Mouse (Mus musculus) midbrain, postnatal 0 days (tissue): ENCODE results near the gene Rasgrf2. TPM values are rescaled to one million over a fixed set of nuclear protein-coding genes. Genes with fewer than 3 reads are reported as not detected.
A peak's percentile ranks its signal among the peaks of the same experiment; 100 is the strongest.

Source experiments
- ATAC-seq: fragments of 200-750 bp; cut with Nextera tagmentation; 2 replicates; pipeline ENCODE4 v1.8.0; 2017; ENCODE audit warnings: moderate number of reproducible peaks, mild to moderate bottlenecking, moderate TSS enrichment, moderate library complexity; ENCODE audit not compliant: low FRiP score
- DNase-seq: peaks from one replicate; pipeline ENCODE4 v3.0.0-alpha.2; 2015; ENCODE audit warnings: low spot score
- H3K27ac ChIP-seq: fragments of 300-500 bp; sonication (generic); 2 replicates; pipeline ENCODE4 v1.5.1; 2014; ENCODE audit warnings: low read depth, mild to moderate bottlenecking, low read length, mixed read lengths
- H3K27me3 ChIP-seq: fragments of 300-500 bp; sonication (generic); 2 replicates; pipeline ENCODE4 v1.6.1; 2014; ENCODE audit warnings: low read length, control low read depth, mixed read lengths; ENCODE audit not compliant: insufficient read depth
- H3K36me3 ChIP-seq: fragments of 300-500 bp; sonication (generic); 2 replicates; pipeline ENCODE4 v1.6.1; 2014; ENCODE audit warnings: low read length, control low read depth, mixed read lengths; ENCODE audit not compliant: insufficient read depth
- H3K4me1 ChIP-seq: fragments of 300-500 bp; sonication (generic); 2 replicates; pipeline ENCODE4 v1.6.1; 2014; ENCODE audit warnings: mild to moderate bottlenecking, control low read depth, antibody characterized with exemption, low read length, mixed read lengths; ENCODE audit not compliant: insufficient read depth
- H3K4me2 ChIP-seq: fragments of 300-500 bp; sonication (generic); 2 replicates; pipeline ENCODE4 v1.6.1; 2014; ENCODE audit warnings: low read depth, mild to moderate bottlenecking, low read length, mixed read lengths; ENCODE audit not compliant: poor library complexity, severe bottlenecking
- H3K4me3 ChIP-seq: fragments of 300-500 bp; sonication (generic); 2 replicates; pipeline ENCODE4 v1.5.1; 2014; ENCODE audit warnings: low read depth, mild to moderate bottlenecking, low read length, moderate library complexity
- H3K9ac ChIP-seq: fragments of 300-500 bp; sonication (generic); replicated peaks from 2 replicates; pipeline ENCODE4 v1.6.1; 2014; ENCODE audit warnings: mild to moderate bottlenecking, low read length, moderate library complexity, mixed read lengths; ENCODE audit not compliant: poor library complexity, severe bottlenecking
- H3K9me3 ChIP-seq: fragments of 300-500 bp; sonication (generic); 2 replicates; pipeline ENCODE4 v1.6.1; 2016; ENCODE audit warnings: low read length, control low read depth
- CTCF ChIP-seq: IDR thresholded peaks from 2 replicates; pipeline ENCODE4 v1.5.1; 2016; ENCODE audit warnings: antibody characterized with exemption, mild to moderate bottlenecking
- WGBS: fragments of 180-500 bp; shearing (Covaris S2); extraction: QIAGEN DNeasy Blood & Tissue Kit; methylation state at CpG from one replicate; pipeline ENCODE4 v1.1.7; 2014; 5-methylcytosine and 5-hydroxymethylcytosine counted together
- polyA plus RNA-seq: library from polyadenylated mRNA; unstranded; fragments of >200 nt; fragmentation: Nextera tagmentation; extraction: Ambion mirVana; gene quantifications from 2 replicates; pipeline ENCODE4 v1.2.1, GENCODE M21; 2015
- total RNA-seq: library from RNA; depleted of rRNA; stranded (reverse); fragments of >200 nt; gene quantifications from 2 replicates; pipeline ENCODE4 v1.2.3, GENCODE M21; 2014

Gene Rasgrf2
- total and polyA plus RNA-seq, 2 experiments from 2014 or later, result 16.7 to 105 TPM

- no peak overlapping the region for H3K27ac ChIP-seq
- 0 out of 2 replicates have a peak, but pooled peaks cover 2% of the 10 kb centered on the region for H3K36me3 ChIP-seq
- H3K4me3 ChIP-seq, result no peak overlapping the region
- 72% methylated on average over 5 of the region's 5 CpGs for WGBS
- DNase-seq (no peak), ATAC-seq (peak; percentile 21; the same call in 1 of the 2 replicates)
- no peaks in the 10 kb centered on the region for H3K27me3 ChIP-seq
- no peak overlapping the region; the same call in 1 of the 2 replicates for H3K9ac ChIP-seq
- TF ChIP-seq CTCF, result no peak
- no peaks in the 10 kb centered on the region for H3K9me3 ChIP-seq
- H3K4me2 ChIP-seq, result no peak overlapping the region
- H3K4me1 ChIP-seq, result no peaks in the 10 kb centered on the region
These were observed 215.1 kb downstream of the Rasgrf2 start for GRCm38 (mm10) chr13:91916308-91916707.

- WGBS, result 51% methylated on average over 6 of the region's 6 CpGs
- no peak overlapping the region for H3K9ac ChIP-seq
- 0 out of 2 replicates have a peak, but pooled peaks cover 2% of the 10 kb centered on the region for H3K36me3 ChIP-seq
- H3K4me3 ChIP-seq, result no peak overlapping the region
- peak; percentile 64 for ATAC-seq
- H3K9me3 ChIP-seq, result no peaks in the 10 kb centered on the region
- H3K4me1 ChIP-seq, result no peaks in the 10 kb centered on the region
- no peak overlapping the region for H3K27ac ChIP-seq
- DNase-seq, result peak; percentile 58
- no peaks in the 10 kb centered on the region for H3K27me3 ChIP-seq
- TF ChIP-seq CTCF, result peak; percentile 48
- H3K4me2 ChIP-seq, result no peak overlapping the region
These were observed 215.7 kb downstream of the Rasgrf2 start for GRCm38 (mm10) chr13:91915582-91916239.

- Histone ChIP-seq H3K4me1 (no peaks in the 10 kb centered on the region), H3K9ac (no peak overlapping the region), H3K4me2 (no peak overlapping the region), H3K4me3 (no peak overlapping the region), H3K27ac (no peak overlapping the region), H3K9me3 (no peaks in the 10 kb centered on the region), H3K27me3 (no peaks in the 10 kb centered on the region), H3K36me3 (0 out of 2 replicates have a peak, but pooled peaks cover 2% of the 10 kb centered on the region)
- ATAC-seq, result peak; percentile 39; the same call in 1 of the 2 replicates
- no peak for DNase-seq
- TF ChIP-seq CTCF, result peak; percentile 16; the same call in 1 of the 2 replicates
- 28% methylated on average over 4 of the region's 4 CpGs for WGBS
These were observed 216.3 kb downstream of the Rasgrf2 start for GRCm38 (mm10) chr13:91915192-91915581.

DNA sequence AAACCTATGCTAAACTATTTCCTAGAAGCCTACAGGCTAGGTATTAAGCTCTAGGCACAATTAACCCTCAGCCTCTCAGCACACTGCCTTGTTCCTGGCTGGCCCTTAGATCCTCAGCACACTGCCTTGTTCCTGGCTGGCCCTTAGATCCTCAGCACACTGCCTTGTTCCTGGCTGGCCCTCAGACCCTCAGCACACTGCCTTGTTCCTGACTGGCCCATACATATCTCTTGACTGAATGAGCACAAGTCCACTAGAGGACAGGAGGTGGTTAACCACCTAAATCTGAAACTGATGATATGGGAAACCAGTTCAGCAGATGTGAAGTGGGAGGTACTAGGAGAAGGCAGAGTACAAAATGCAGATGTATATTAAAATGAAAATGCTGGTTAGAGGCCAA, 219.8 kb downstream of the Rasgrf2 start:
- Histone ChIP-seq H3K27ac (no peak overlapping the region), H3K4me2 (no peak overlapping the region), H3K9ac (no peak overlapping the region), H3K27me3 (no peaks in the 10 kb centered on the region), H3K4me3 (no peak overlapping the region), H3K4me1 (no peaks in the 10 kb centered on the region), H3K9me3 (no peaks in the 10 kb centered on the region), H3K36me3 (no peaks in the 10 kb centered on the region)
- ATAC-seq (no peak), DNase-seq (no peak)
- no peak for TF ChIP-seq CTCF

DNA sequence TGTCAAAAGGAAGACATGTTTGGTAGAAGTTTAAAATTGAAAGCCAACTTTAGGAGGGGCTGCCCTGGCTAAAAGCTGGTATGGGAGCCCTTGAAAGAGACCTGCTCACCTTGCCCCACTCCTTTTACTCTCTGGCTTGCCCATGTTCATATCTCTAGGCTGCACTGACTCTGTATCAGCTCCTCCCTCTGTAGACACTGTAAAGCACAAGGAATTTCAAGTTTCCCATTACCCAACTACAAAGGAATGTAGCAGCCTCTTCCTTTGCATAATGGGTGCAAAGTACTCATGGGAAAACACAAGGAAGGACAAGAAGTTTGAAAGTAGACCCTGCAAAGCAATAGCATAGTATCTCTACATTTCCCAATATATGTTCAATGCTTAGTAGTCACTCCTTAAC, 220.2 kb downstream of the Rasgrf2 start:
- Histone ChIP-seq H3K9ac (no peak overlapping the region), H3K4me1 (no peaks in the 10 kb centered on the region), H3K27me3 (no peaks in the 10 kb centered on the region), H3K9me3 (no peaks in the 10 kb centered on the region), H3K4me3 (no peak overlapping the region), H3K27ac (no peak overlapping the region), H3K4me2 (no peak overlapping the region), H3K36me3 (no peaks in the 10 kb centered on the region)
- no peak for TF ChIP-seq CTCF
- ATAC-seq (no peak), DNase-seq (no peak)

DNA sequence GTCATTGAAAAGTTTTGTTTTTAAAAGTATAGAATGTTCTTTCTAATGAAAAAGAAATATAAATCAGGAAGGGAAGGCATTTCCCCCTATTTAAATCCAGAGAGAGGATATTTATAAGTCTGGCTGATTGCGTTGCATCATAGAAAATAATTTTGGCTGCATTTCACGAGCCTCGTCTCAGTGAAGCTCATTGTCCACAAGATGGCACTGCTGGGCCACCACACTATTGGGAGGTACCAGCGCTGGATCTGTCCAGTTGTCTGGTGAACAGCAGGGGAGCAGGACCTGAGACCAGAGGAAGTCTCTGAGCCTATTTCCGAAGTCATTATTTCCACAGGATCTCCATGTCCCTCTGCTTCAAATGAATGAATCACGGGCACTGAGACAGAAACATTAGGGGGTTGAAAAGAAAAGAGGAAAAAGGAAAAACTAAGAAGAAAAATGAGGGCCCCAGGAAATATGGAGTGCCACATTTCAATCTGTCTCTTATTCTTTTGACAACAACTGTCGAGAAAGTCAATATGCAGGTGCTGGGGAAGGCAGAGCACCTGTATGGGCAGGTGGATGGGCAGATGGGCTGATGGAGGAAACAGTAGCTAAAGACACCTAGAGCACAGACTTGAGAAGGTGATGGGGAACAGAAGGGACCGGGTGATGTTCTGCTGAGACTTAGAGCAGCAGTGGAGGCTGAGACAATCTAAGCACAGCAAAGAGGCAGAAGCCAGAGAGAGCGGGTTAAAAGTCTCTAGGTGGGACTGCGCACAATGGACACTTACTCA, 223.1 kb downstream of the Rasgrf2 start:
- DNase-seq (peak; percentile 93), ATAC-seq (peak; percentile 86)
- Histone ChIP-seq H3K4me2 (no peak overlapping the region), H3K4me3 (no peak overlapping the region), H3K9ac (no peak overlapping the region), H3K36me3 (no peaks in the 10 kb centered on the region), H3K9me3 (no peaks in the 10 kb centered on the region), H3K27ac (no peak overlapping the region), H3K4me1 (no peaks in the 10 kb centered on the region), H3K27me3 (no peaks in the 10 kb centered on the region)
- TF ChIP-seq CTCF, result peak; percentile 98
- 36% methylated on average over 10 of the region's 10 CpGs for whole genome bisulfite sequencing
